In the genomic region with DNA sequence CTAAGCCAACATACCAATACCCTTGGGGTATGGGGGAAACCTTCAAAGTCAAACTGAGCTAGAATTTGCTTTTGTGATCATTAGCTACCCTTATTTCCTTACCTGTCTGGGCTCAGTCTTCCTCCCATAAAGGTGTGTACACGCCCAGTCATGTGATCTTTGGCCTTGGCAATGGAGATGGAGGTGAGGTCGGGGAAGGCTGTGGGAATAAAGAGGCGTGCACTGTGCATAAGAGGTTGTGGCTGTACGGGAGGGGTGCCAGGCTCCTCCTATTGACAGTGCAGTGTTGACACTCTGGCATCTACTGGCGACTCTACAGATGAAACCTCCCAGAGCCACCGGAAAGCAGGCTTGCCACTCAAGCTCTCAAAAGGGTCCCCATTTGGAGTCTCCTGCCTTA, we compare ENCODE assay signal across 25 mouse cellular contexts. TPM values are rescaled to one million over a fixed set of nuclear protein-coding genes. Genes with fewer than 3 reads are reported as not detected.
"Had no signal": no experiment of that assay in that cellular context is flagged by ENCODE, and none has a peak within 500 bp of the region (broad histone marks: within the 10 kb centered on the region; RNA-seq: fewer than 3 reads in every experiment).

No protein-coding gene starts in this region.

- H3K4me1 ChIP-seq: liver, embryonic 12.5 days; liver, embryonic 15.5 days; lung, embryonic 15.5 days; midbrain, embryonic 12.5 days had no signal

- ATAC-seq: liver, embryonic 12.5 days; midbrain, embryonic 16.5 days had no signal

- H3K27ac ChIP-seq: kidney, embryonic 15.5 days; layer of hippocampus, adult 2 months; limb, embryonic 10.5 days; limb, embryonic 13.5 days; liver, embryonic 12.5 days; liver, embryonic 15.5 days; lung, embryonic 15.5 days; midbrain, embryonic 12.5 days; neural tube, embryonic 13.5 days had no signal

- H3K9ac ChIP-seq: kidney, embryonic 15.5 days; limb, embryonic 13.5 days; liver, embryonic 12.5 days; liver, embryonic 15.5 days; lung, embryonic 15.5 days; midbrain, embryonic 12.5 days; neural tube, embryonic 13.5 days had no signal

- H3K9me3 ChIP-seq: kidney, embryonic 15.5 days; limb, embryonic 10.5 days; limb, embryonic 13.5 days; liver, embryonic 12.5 days; liver, embryonic 15.5 days; lung, embryonic 15.5 days; midbrain, embryonic 12.5 days; neural tube, embryonic 13.5 days had no signal

- H3K4me3 ChIP-seq: kidney, embryonic 15.5 days; layer of hippocampus, adult 2 months; limb, embryonic 10.5 days; limb, embryonic 13.5 days; liver, embryonic 12.5 days; liver, embryonic 15.5 days; lung, embryonic 15.5 days; midbrain, embryonic 12.5 days; myocyte; neural tube, embryonic 13.5 days had no signal

- H3K36me3 ChIP-seq: kidney, embryonic 15.5 days; limb, embryonic 10.5 days; limb, embryonic 13.5 days; liver, embryonic 12.5 days; liver, embryonic 15.5 days; lung, embryonic 15.5 days; midbrain, embryonic 12.5 days; neural tube, embryonic 13.5 days had no signal

- DNase-seq: kidney, adult 11 months; kidney, adult 8-10 months; kidney, postnatal 10 days; kidney, postnatal 36 days; layer of hippocampus, adult 9-11 months; liver; lung, adult 18-20 months; lung, postnatal 14 days; lung, postnatal 4 days; retina, postnatal 1 day; right cerebral cortex, postnatal 25 days; thymus, adult 18-20 months; thymus, postnatal 36 days had no signal

- H3K4me2 ChIP-seq: kidney, embryonic 15.5 days; limb, embryonic 13.5 days; liver, embryonic 12.5 days; liver, embryonic 15.5 days; lung, embryonic 15.5 days; midbrain, embryonic 12.5 days; neural tube, embryonic 13.5 days had no signal

- H3K27me3 ChIP-seq: limb, embryonic 13.5 days; liver, embryonic 12.5 days; liver, embryonic 15.5 days; midbrain, embryonic 12.5 days; neural tube, embryonic 13.5 days had no signal

RNA-seq across cellular contexts. Expression of a gene that starts 23.1 kb away (rescaled TPM):
- total RNA-seq: monocyte, adult 5-6 weeks had no signal
- polyA plus RNA-seq: limb, embryonic 10.5 days had no signal
